Mouse (Mus musculus) liver, adult 2 months (tissue): Measurements from ENCODE around the gene Heg1. TPM values are rescaled to one million over a fixed set of nuclear protein-coding genes. Genes with fewer than 3 reads are reported as not detected.

Experiments used
- DNase-seq: peaks from one replicate; pipeline ENCODE4 v3.0.0-alpha.2; 2011; ENCODE audit warnings: low read depth, low spot score; ENCODE audit errors: extremely low read depth
- H3K27ac ChIP-seq: fragments of 200-500 bp; replicated peaks from 2 replicates; pipeline ENCODE4 v1.5.1; 2012; ENCODE audit warnings: low read depth, mild to moderate bottlenecking, control low read depth, inconsistent platforms, low read length; ENCODE audit not compliant: insufficient read depth
- H3K27me3 ChIP-seq: fragments of 200-500 bp; 2 replicates; pipeline ENCODE4 v1.6.1; 2012; ENCODE audit warnings: mild to moderate bottlenecking, moderate library complexity, low read length, inconsistent platforms; ENCODE audit not compliant: control insufficient read depth, insufficient read depth
- H3K36me3 ChIP-seq: fragments of 200-500 bp; 2 replicates; pipeline ENCODE4 v1.6.1; 2012; ENCODE audit warnings: low read length, inconsistent platforms; ENCODE audit not compliant: control insufficient read depth, insufficient read depth
- H3K4me1 ChIP-seq: fragments of 200-500 bp; 2 replicates; pipeline ENCODE4 v1.6.1; 2011; ENCODE audit warnings: low read length; ENCODE audit not compliant: control insufficient read depth, insufficient read depth
- H3K4me3 ChIP-seq: fragments of 200-500 bp; 2 replicates; pipeline ENCODE4 v1.5.1; 2011; ENCODE audit warnings: low read depth, mild to moderate bottlenecking, control low read depth, low read length, moderate library complexity; ENCODE audit not compliant: insufficient read depth
- H3K79me2 ChIP-seq: fragments of 200-500 bp; 2 replicates; pipeline ENCODE4 v1.6.1; 2012; ENCODE audit warnings: inconsistent platforms, mild to moderate bottlenecking, low read length, moderate library complexity; ENCODE audit not compliant: control insufficient read depth, insufficient read depth
- H3K9ac ChIP-seq: fragments of 200-500 bp; 2 replicates; pipeline ENCODE4 v1.6.1; 2012; ENCODE audit warnings: low read depth, mild to moderate bottlenecking, control low read depth, inconsistent platforms, low read length
- CTCF ChIP-seq: fragments of 200-500 bp; IDR thresholded peaks from 2 replicates; pipeline ENCODE4 v1.5.1; 2011; ENCODE audit warnings: low read depth, low read length, control low read depth
- POLR2A ChIP-seq: fragments of 200-500 bp; IDR thresholded peaks from 2 replicates; pipeline ENCODE4 v1.6.1; 2011; ENCODE audit warnings: low read length, control low read depth; ENCODE audit not compliant: insufficient read depth; ENCODE audit errors: extremely low read depth
- WGBS: fragments of 180-500 bp; shearing (Covaris S2); methylation state at CpG from one replicate; pipeline ENCODE4 v1.1.7; 2018; 5-methylcytosine and 5-hydroxymethylcytosine counted together
- polyA plus RNA-seq: library from polyadenylated mRNA; depleted of rRNA; stranded (reverse); fragments of >200 nt; gene quantifications from 2 replicates; pipeline ENCODE4 v1.2.3, GENCODE M21; 2012
- total RNA-seq: library from RNA; depleted of rRNA; stranded (reverse); fragments of >200 nt; gene quantifications from 2 replicates; pipeline ENCODE4 v1.2.3, GENCODE M21; 2014

Heg1 gene
- total and polyA plus RNA-seq, 2 experiments = 5.8 to 8.6 TPM

DNA sequence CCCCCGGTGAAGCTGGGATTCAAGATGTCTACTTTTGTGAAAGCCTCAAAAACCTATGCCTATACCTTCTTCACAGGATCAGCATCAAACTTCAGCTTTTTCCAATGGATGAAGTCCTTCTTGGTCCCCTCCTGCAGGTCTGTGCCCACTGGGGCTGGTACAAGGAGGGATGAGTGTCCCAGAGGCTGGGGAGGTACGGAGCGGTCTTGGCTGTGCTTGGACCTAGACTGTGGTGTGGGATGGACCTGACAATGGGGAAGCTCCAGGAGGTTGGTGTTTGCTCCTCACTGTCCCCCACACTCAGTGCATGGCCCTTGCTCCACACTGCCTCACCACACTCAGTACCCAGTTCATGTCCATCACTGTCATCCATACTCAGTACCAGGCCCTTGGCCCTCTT is 26.0 kb upstream of the Heg1 start:
- WGBS = 95% methylated on average over 3 of the region's 3 CpGs

DNA sequence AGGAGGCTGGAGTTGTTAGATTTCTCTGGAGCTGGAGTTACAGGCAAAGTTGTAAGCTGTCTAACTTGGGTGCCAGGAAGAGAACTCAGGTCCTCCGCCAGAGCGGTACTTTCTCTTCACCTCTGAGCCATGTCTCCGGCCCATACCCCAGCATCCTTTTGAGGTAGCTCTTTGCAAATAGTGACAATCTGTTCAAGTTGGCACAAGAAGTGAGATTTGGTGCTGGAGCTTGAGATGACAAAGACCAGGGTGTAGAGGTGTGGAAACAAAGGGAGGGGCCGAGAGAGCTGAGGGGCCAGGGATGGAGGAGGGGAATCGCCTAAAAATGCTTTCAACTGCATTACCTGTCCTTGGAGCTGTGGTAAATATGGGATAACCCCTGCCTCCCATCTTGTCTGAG is 24.6 kb upstream of the Heg1 start:
- DNase-seq = no peak
- no peak overlapping the region for H3K27ac ChIP-seq
- no peaks in the 10 kb centered on the region for H3K27me3 ChIP-seq
- H3K9ac ChIP-seq = no peak overlapping the region
- H3K4me3 ChIP-seq = no peak overlapping the region
- H3K79me2 ChIP-seq = no peaks in the 10 kb centered on the region
- no peaks in the 10 kb centered on the region for H3K36me3 ChIP-seq
- no peaks in the 10 kb centered on the region for H3K4me1 ChIP-seq
- TF ChIP-seq POLR2A (no peak), CTCF (no peak)
- 93% methylated on average over 5 of the region's 5 CpGs for WGBS

More for the DNA sequence above, 26.0 kb upstream of the Heg1 start:
- no peak for DNase-seq
- Histone ChIP-seq H3K4me1 (no peaks in the 10 kb centered on the region), H3K9ac (no peak overlapping the region), H3K4me3 (no peak overlapping the region), H3K27ac (no peak overlapping the region), H3K27me3 (no peaks in the 10 kb centered on the region), H3K79me2 (no peaks in the 10 kb centered on the region), H3K36me3 (no peaks in the 10 kb centered on the region)
- TF ChIP-seq CTCF = no peak
- no peak for TF ChIP-seq POLR2A

DNA sequence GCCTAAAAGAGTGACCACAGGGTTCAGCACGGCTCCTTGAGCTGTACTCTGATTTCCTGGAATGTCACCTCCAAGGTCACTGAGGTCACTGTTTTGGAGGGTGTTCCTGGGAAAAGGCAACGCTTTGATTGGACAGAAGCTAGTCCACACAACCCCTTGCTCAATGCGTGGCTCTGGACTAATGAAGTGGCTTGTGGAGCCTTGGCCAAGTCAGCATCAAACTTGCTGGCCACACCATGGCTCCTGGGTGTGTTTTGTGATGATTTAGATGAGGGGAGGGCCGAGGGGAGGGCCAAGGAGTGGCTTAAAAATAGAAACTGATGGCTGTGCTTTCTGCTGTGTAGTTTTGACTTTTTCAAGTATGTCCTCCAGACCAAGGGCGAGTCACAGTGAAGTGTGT is 24.0 kb upstream of the Heg1 start:
- no peak overlapping the region for H3K4me3 ChIP-seq
- no peak overlapping the region for H3K9ac ChIP-seq
- DNase-seq = no peak
- H3K79me2 ChIP-seq = no peaks in the 10 kb centered on the region
- H3K36me3 ChIP-seq = no peaks in the 10 kb centered on the region
- H3K4me1 ChIP-seq = no peaks in the 10 kb centered on the region
- no peaks in the 10 kb centered on the region for H3K27me3 ChIP-seq
- H3K27ac ChIP-seq = no peak overlapping the region
- WGBS = 73% methylated on average over 5 of the region's 5 CpGs
- no peak for TF ChIP-seq POLR2A
- no peak for TF ChIP-seq CTCF

DNA sequence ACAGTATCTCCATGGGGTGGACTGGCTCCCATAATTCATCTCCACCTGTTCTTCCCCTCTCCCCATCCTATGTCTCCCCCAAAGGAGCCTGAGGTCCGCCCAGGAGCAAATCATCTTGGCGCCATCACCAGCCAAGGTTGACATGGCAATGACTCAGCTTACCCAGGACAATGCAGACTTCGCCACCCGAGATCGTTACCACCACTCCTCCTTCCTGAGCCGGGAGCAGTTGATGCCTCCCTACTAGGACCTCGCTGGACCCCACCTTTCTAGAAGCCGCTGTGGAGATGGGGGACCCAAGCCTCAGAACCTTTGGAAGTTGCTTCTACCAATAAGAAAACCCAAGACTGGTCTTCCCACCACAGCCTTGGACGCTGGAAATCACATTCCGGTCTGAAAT is 21.3 kb upstream of the Heg1 start:
- no peak for TF ChIP-seq POLR2A
- TF ChIP-seq CTCF = no peak
- 97% methylated on average over 10 of the region's 10 CpGs for WGBS
- Histone ChIP-seq H3K4me3 (no peak overlapping the region), H3K9ac (no peak overlapping the region), H3K27me3 (no peaks in the 10 kb centered on the region), H3K79me2 (no peaks in the 10 kb centered on the region), H3K27ac (no peak overlapping the region), H3K36me3 (no peaks in the 10 kb centered on the region), H3K4me1 (no peaks in the 10 kb centered on the region)
- no peak for DNase-seq

DNA sequence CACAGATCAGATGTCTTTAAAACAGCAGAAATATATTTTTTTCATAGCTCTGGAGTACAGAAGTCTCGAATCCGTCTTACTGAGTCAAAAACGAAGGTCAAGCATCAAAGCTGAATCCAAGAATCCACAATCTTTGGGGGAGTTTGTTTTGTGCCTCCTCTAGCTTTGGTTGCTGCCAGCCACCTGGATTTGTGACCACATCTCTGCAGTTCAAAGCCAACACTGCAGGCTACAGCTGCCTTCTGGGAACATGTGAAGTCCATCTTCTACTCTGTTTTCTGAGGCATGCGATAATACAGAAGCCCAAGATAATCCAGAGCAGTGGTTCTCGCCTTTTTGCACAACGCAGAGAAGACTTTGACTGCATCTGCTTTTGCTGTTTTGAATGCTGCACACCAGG is 17.9 kb upstream of the Heg1 start:
- H3K4me3 ChIP-seq = no peak overlapping the region
- H3K27me3 ChIP-seq = no peaks in the 10 kb centered on the region
- TF ChIP-seq CTCF (no peak), POLR2A (no peak)
- H3K27ac ChIP-seq = no peak overlapping the region
- H3K79me2 ChIP-seq = no peaks in the 10 kb centered on the region
- no peak for DNase-seq
- H3K4me1 ChIP-seq = no peaks in the 10 kb centered on the region
- no peaks in the 10 kb centered on the region for H3K36me3 ChIP-seq
- H3K9ac ChIP-seq = no peak overlapping the region
- WGBS = 92% methylated on average over 6 of the region's 6 CpGs

DNA sequence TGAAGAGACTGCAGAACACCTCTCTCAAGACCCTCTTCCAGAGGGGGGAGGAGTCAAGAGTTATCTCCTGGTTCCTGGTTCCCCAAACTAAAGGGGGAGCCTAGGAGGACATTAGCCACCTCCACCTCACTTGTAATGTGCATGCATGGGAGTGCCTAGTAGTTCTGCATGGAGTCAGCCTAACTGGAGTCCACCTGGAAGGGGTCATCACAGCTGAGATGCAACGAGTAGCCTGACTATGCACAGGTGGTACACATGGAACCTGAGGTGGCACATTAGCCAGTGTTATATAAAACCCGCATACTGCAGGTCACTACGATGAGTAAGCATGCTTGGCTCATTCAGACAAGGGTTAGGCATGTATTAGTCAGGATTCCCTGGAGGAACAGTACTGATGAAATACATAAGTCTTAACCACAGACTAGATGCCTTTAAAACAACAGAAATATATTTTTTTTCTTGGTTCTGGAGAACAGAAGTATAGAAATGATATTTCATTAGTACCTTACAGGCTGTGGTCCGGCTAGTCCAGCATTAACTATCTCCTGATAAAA is 17.1 kb upstream of the Heg1 start:
- Histone ChIP-seq H3K4me3 (no peak overlapping the region), H3K36me3 (no peaks in the 10 kb centered on the region), H3K27me3 (no peaks in the 10 kb centered on the region), H3K9ac (no peak overlapping the region), H3K79me2 (no peaks in the 10 kb centered on the region), H3K4me1 (no peaks in the 10 kb centered on the region), H3K27ac (no peak overlapping the region)
- 93% methylated on average over 4 of the region's 4 CpGs for WGBS
- no peak for DNase-seq
- no peak for TF ChIP-seq CTCF
- TF ChIP-seq POLR2A = no peak
